Mouse (Mus musculus) E14TG2a.4 (cell line): ENCODE results near the gene Ankrd44.

Source experiments
- CTCF ChIP-seq: conservative IDR thresholded peaks from 2 replicates; pipeline ENCODE4 v1.5.1; 2014; ENCODE audit warnings: low read length
- NANOG ChIP-seq: IDR thresholded peaks from 2 replicates; pipeline ENCODE4 v1.6.1; 2014; ENCODE audit warnings: borderline replicate concordance, low read length, mixed read lengths
- POU5F1 ChIP-seq: IDR thresholded peaks from 2 replicates; pipeline ENCODE4 v1.6.1; 2014; ENCODE audit warnings: low read length, borderline replicate concordance

DNA sequence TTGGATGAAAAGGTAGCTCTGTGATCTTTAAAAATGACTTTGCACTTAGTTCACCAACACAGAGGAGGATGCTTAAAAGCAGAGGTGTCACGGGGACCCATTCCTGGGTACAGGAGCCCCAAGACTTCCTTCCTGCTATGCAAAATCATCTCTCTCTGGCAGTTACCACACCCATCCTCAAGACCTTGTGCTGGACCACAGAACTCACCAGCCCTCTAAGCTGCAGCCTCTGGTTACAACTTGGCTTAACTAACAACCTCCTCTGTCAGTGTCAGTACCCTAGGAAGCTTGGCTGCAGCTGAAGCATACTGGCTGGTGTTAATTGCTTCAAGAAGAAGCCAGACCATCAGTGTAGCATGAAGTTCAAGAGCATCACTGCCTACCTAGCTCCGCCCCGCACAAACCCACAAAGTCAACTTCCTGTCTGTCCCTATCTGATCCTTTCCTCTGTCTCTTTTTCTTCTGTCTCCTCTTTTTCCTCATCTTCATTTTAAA is 12.8 kb downstream of the Ankrd44 start:
- TF ChIP-seq CTCF, result no peak
- no peak for TF ChIP-seq NANOG
- no peak for TF ChIP-seq POU5F1
